Comparison of ENCODE assay signal across 16 mouse cellular contexts in the genomic region with DNA sequence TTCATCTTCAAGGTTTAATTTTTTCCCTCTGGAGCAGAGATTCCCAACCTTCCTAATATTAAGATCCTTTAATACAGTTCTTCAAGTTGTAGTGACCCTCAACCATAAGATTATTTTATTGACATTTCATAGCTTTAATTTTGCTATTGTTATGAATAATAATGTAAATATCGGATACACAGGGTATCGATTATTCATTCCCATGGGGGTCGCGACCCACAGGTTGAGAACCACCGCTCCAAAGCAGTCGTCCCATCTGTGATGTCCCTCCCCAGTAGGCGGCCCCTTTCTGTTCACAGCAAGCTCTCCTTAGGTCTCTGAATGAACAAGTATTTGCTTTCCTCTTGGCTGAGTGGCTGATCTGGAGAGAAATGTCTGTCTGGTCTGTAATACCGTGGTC. TPM values are rescaled to one million over a fixed set of nuclear protein-coding genes. Genes with fewer than 3 reads are reported as not detected.
"Had no signal": no experiment of that assay in that cellular context is flagged by ENCODE, and none has a peak within 500 bp of the region (broad histone marks: within the 10 kb centered on the region; RNA-seq: fewer than 3 reads in every experiment).

No protein-coding gene starts in this region.

- H3K27ac ChIP-seq: neural tube, embryonic 13.5 days; neural tube, embryonic 15.5 days; stomach, embryonic 15.5 days; stomach, postnatal 0 days had no signal

- H3K4me2 ChIP-seq: neural tube, embryonic 15.5 days had no signal

- H3K36me3 ChIP-seq: neural tube, embryonic 13.5 days; neural tube, embryonic 15.5 days; stomach, embryonic 15.5 days had no signal

- H3K9me3 ChIP-seq: neural tube, embryonic 13.5 days; neural tube, embryonic 15.5 days; stomach, embryonic 15.5 days had no signal

- H3K4me3 ChIP-seq: neural tube, embryonic 13.5 days; neural tube, embryonic 15.5 days had no signal

- H3K9ac ChIP-seq: neural tube, embryonic 13.5 days; neural tube, embryonic 15.5 days; stomach, embryonic 15.5 days had no signal

- H3K27me3 ChIP-seq: stomach, embryonic 15.5 days had no signal

- DNase-seq: right cerebral cortex, adult 18-20 months; right cerebral cortex, postnatal 14 days; right cerebral cortex, postnatal 25 days; right cerebral cortex, postnatal 4 days; spleen, adult 18-20 months; thymus, adult 18-20 months; thymus, adult 2 months; thymus, postnatal 14 days; thymus, postnatal 25 days; thymus, postnatal 36 days; thymus, postnatal 4 days had no signal

RNA-seq across cellular contexts. Expression of a gene that starts 10.8 kb away (rescaled TPM):
- total RNA-seq: neutrophil, adult 5-6 weeks had no signal
